Comparison of ENCODE assay signal across 7 mouse cellular contexts in genomic region chr3:100998904-100999340, GRCm38 (mm10). TPM values are rescaled to one million over a fixed set of nuclear protein-coding genes. Genes with fewer than 3 reads are reported as not detected.
DNase-seq lines count a peak whose midpoint lies in the region; ATAC-seq lines count a peak whose summit lies in the region.

No protein-coding gene starts in this region.

- WGBS in hindbrain, embryonic 15.5 days: 20% methylated on average over 6 of the region's 6 CpGs

- H3K27me3 ChIP-seq in hindbrain, embryonic 15.5 days: no peaks in the 10 kb centered on the region

- ATAC-seq in hindbrain, embryonic 15.5 days (ENCODE audit: low FRiP score, low read depth): peak; percentile 52; the same call in 1 of the 2 replicates
- peak; percentile 55 for ATAC-seq in megakaryocyte, adult 5-6 weeks (ENCODE audit: poor library complexity, severe bottlenecking)

- H3K27ac ChIP-seq in hindbrain, embryonic 15.5 days (replicated peaks): no peak overlapping the region

- no peak overlapping the region for H3K4me2 ChIP-seq in hindbrain, embryonic 15.5 days

- H3K36me3 ChIP-seq in hindbrain, embryonic 15.5 days: no peaks in the 10 kb centered on the region

- H3K9ac ChIP-seq in hindbrain, embryonic 15.5 days: no peak overlapping the region

- no peak overlapping the region for H3K4me3 ChIP-seq in hindbrain, embryonic 15.5 days

- peak; percentile 63 for DNase-seq in WW6 (ENCODE audit: low read depth, low spot score)
- DNase-seq in cerebellum, adult 8-10 months: peak; percentile 34
- DNase-seq in forelimb bud, embryonic 11.5 days (ENCODE audit: low read depth, low spot score): peak; percentile 76
- peak; percentile 55 to 74 for DNase-seq in left cerebral cortex, adult 18-20 months (ENCODE audit: low spot score in 2 of 2)
- peak; percentile 15 to 41 for DNase-seq in right cerebral cortex, postnatal 36 days (ENCODE audit: low spot score in 2 of 2)

- H3K9me3 ChIP-seq in hindbrain, embryonic 15.5 days: no peaks in the 10 kb centered on the region

- peaks cover 6% of the 10 kb centered on the region; the same call in 1 of the 2 replicates for H3K4me1 ChIP-seq in hindbrain, embryonic 15.5 days (replicated peaks)

RNA-seq across cellular contexts. Expression of gene Ttf2, which starts 29.5 kb away (rescaled TPM):
- 4.5 and 4.8 TPM in 2 replicates for polyA plus RNA-seq in hindbrain, embryonic 15.5 days (2015; fragmentation: Nextera tagmentation; extraction: Ambion mirVana)
- total RNA-seq in left cerebral cortex, adult 18-20 months (2021): 1 to 10 TPM; 1.3 to 1.5 TPM
- 16.0 and 20.7 TPM in 2 replicates for total RNA-seq in megakaryocyte, adult 5-6 weeks (2015)
- 23.8 and 24.6 TPM in 2 replicates for total RNA-seq in megakaryocyte, adult 5-6 weeks (2017)

RNA-seq across cellular contexts. Expression of gene Cd101, which starts 30.4 kb away (rescaled TPM):
- 0.05 and 0.09 TPM in 2 replicates for polyA plus RNA-seq in hindbrain, embryonic 15.5 days (2015; fragmentation: Nextera tagmentation; extraction: Ambion mirVana)
- under 1 TPM; 0.23 to 0.49 TPM for total RNA-seq in left cerebral cortex, adult 18-20 months (2021)
- total RNA-seq in megakaryocyte, adult 5-6 weeks (2015): 3.5 and 3.7 TPM in 2 replicates
- 9.7 and 12.6 TPM in 2 replicates for total RNA-seq in megakaryocyte, adult 5-6 weeks (2017)

Comparison
In these comparisons a context has a peak if more than half of its experiments do, and no peak if none do; other contexts are left out.
1. RNA of gene Ttf2, which starts 29.5 kb away (total RNA-seq): 16.0 to 24.6 TPM in megakaryocyte, adult 5-6 weeks; 1.3 to 1.5 TPM in left cerebral cortex, adult 18-20 months; every median in the first group is over 4 times any median in the second.
2. Peak in every context shown above with its lines, with median percentiles within 50 percentile points of each other: DNase-seq.